Mouse (Mus musculus) B cell, adult 2 months (primary cell): ENCODE data around the gene Hoxb8.
A peak's percentile ranks its signal among the peaks of the same experiment; 100 is the strongest.

Experiments used
- DNase-seq, 2 experiments: peaks; one replicate each; pipeline ENCODE4 v3.0.0; 2022

Hoxb8 gene

GRCm38 (mm10) chr11:96281855-96282570, at the start of gene Hoxb8:
Hoxb8 (plus strand) TSS chr11:96281905.
- no peak for DNase-seq

GRCm38 (mm10) chr11:96234906-96235305, 46.8 kb upstream of the Hoxb8 start:
- DNase-seq = peak; percentile 66 to 69

- peak; percentile 47 to 54 for DNase-seq
Observed at GRCm38 (mm10) chr11:96240211-96240610, 41.5 kb upstream of the Hoxb8 start.

GRCm38 (mm10) chr11:96250901-96251300, 30.8 kb upstream of the Hoxb8 start:
- no peak for DNase-seq

- no peak for DNase-seq
Observed at GRCm38 (mm10) chr11:96251480-96252031, 30.1 kb upstream of the Hoxb8 start.

- no peak for DNase-seq
Observed at GRCm38 (mm10) chr11:96252541-96253120, 29.1 kb upstream of the Hoxb8 start.

GRCm38 (mm10) chr11:96254221-96254620, 27.5 kb upstream of the Hoxb8 start:
- DNase-seq = no peak

GRCm38 (mm10) chr11:96255111-96255995, 26.4 kb upstream of the Hoxb8 start:
- DNase-seq = no peak

GRCm38 (mm10) chr11:96255996-96256445, 25.7 kb upstream of the Hoxb8 start:
- DNase-seq = no peak

GRCm38 (mm10) chr11:96257141-96257540, 24.6 kb upstream of the Hoxb8 start:
- DNase-seq = no peak

GRCm38 (mm10) chr11:96259038-96259437, 22.7 kb upstream of the Hoxb8 start:
- DNase-seq = no peak

- DNase-seq = no peak
Observed at GRCm38 (mm10) chr11:96259511-96259910, 22.2 kb upstream of the Hoxb8 start.

- no peak for DNase-seq
Observed at GRCm38 (mm10) chr11:96260310-96260970, 21.3 kb upstream of the Hoxb8 start.

GRCm38 (mm10) chr11:96261323-96261890, 20.3 kb upstream of the Hoxb8 start:
- DNase-seq = peak; percentile 59 to 63

- DNase-seq = no peak
Observed at GRCm38 (mm10) chr11:96262262-96262830, 19.4 kb upstream of the Hoxb8 start.

GRCm38 (mm10) chr11:96263636-96264389, 17.9 kb upstream of the Hoxb8 start:
- no peak for DNase-seq

- no peak for DNase-seq
Observed at GRCm38 (mm10) chr11:96264390-96265020, 17.2 kb upstream of the Hoxb8 start.

GRCm38 (mm10) chr11:96265954-96266353, 15.8 kb upstream of the Hoxb8 start:
- DNase-seq = no peak

GRCm38 (mm10) chr11:96267021-96267920, 14.4 kb upstream of the Hoxb8 start:
- no peak for DNase-seq
